Mouse (Mus musculus): ENCODE results near the gene Twf2. TPM values are rescaled to one million over a fixed set of nuclear protein-coding genes. Genes with fewer than 3 reads are reported as not detected.
"Not testable (repeated sequence)": the region's sequence is repeated elsewhere in the genome, so short reads cannot be mapped to it uniquely, and the experiment has no call there.

Gene Twf2
- total and polyA plus RNA-seq, 2 experiments: 4.7 to 6.2 TPM

GRCm38 (mm10) chr9:106167703-106168102 is 35.2 kb upstream of the Twf2 start:
- no peak for DNase-seq (ENCODE audit: extremely low read depth, low read depth, low spot score)
- TF ChIP-seq POLR2A (IDR thresholded peaks at IDR 0.05; ENCODE audit: extremely low read depth, insufficient read depth, low read length) (no peak), CTCF (IDR thresholded peaks at IDR 0.05; ENCODE audit: low read depth, low read length) (no peak)
- Histone ChIP-seq H3K79me2 (ENCODE audit: control insufficient read depth, insufficient read depth, low read length) (peaks cover 3% of the 10 kb centered on the region; the same call in 1 of the 2 replicates), H3K27me3 (ENCODE audit: control insufficient read depth, insufficient read depth, low read length) (no peaks in the 10 kb centered on the region), H3K36me3 (ENCODE audit: control insufficient read depth, insufficient read depth, low read length) (no peaks in the 10 kb centered on the region), H3K4me3 (ENCODE audit: insufficient read depth, low read depth, low read length) (no peak overlapping the region), H3K4me1 (ENCODE audit: control insufficient read depth, insufficient read depth, low read length) (peaks cover 2% of the 10 kb centered on the region; the same call in 1 of the 2 replicates), H3K27ac (replicated peaks; ENCODE audit: insufficient read depth, low read depth, low read length) (no peak overlapping the region), H3K9ac (ENCODE audit: low read depth, low read length) (no peak overlapping the region)
- whole genome bisulfite sequencing: 28% methylated on average over 1 of the region's 1 CpGs

- not testable (repeated sequence) for H3K27me3 ChIP-seq (ENCODE audit: control insufficient read depth, insufficient read depth, low read length); H3K36me3 ChIP-seq (ENCODE audit: control insufficient read depth, insufficient read depth, low read length); H3K9ac ChIP-seq (ENCODE audit: low read depth, low read length); DNase-seq (ENCODE audit: extremely low read depth, low read depth, low spot score); H3K27ac ChIP-seq (replicated peaks; ENCODE audit: insufficient read depth, low read depth, low read length); H3K4me3 ChIP-seq (ENCODE audit: insufficient read depth, low read depth, low read length); H3K79me2 ChIP-seq (ENCODE audit: control insufficient read depth, insufficient read depth, low read length)
- 25% methylated on average over 1 of the region's 1 CpGs for WGBS
- peaks cover 11% of the 10 kb centered on the region for H3K4me1 ChIP-seq (ENCODE audit: control insufficient read depth, insufficient read depth, low read length)
Observed at GRCm38 (mm10) chr9:106169006-106169405, 33.9 kb upstream of the Twf2 start.

GRCm38 (mm10) chr9:106169917-106170316 is 33.0 kb upstream of the Twf2 start:
- no peaks in the 10 kb centered on the region for H3K36me3 ChIP-seq (ENCODE audit: control insufficient read depth, insufficient read depth, low read length)
- H3K79me2 ChIP-seq (ENCODE audit: control insufficient read depth, insufficient read depth, low read length): peaks cover 12% of the 10 kb centered on the region
- WGBS: 30% methylated on average over 6 of the region's 6 CpGs
- peaks cover 14% of the 10 kb centered on the region for H3K4me1 ChIP-seq (ENCODE audit: control insufficient read depth, insufficient read depth, low read length)
- DNase-seq (ENCODE audit: extremely low read depth, low read depth, low spot score): no peak
- TF ChIP-seq CTCF (IDR thresholded peaks at IDR 0.05; ENCODE audit: low read depth, low read length): no peak
- no peak for TF ChIP-seq POLR2A (IDR thresholded peaks at IDR 0.05; ENCODE audit: extremely low read depth, insufficient read depth, low read length)
- no peak overlapping the region for H3K4me3 ChIP-seq (ENCODE audit: insufficient read depth, low read depth, low read length)
- no peak overlapping the region for H3K9ac ChIP-seq (ENCODE audit: low read depth, low read length)
- no peaks in the 10 kb centered on the region for H3K27me3 ChIP-seq (ENCODE audit: control insufficient read depth, insufficient read depth, low read length)
- peak overlapping the region; percentile 87; the same call in 1 of the 2 replicates for H3K27ac ChIP-seq (replicated peaks; ENCODE audit: insufficient read depth, low read depth, low read length)

GRCm38 (mm10) chr9:106170556-106171345 is 32.2 kb upstream of the Twf2 start, which contains the start of gene Wdr82:
Gene Wdr82 (plus strand): TSS chr9:106170928.
- H3K27me3 ChIP-seq (ENCODE audit: control insufficient read depth, insufficient read depth, low read length): no peaks in the 10 kb centered on the region
- peak within 1 kb of the TSS; percentile 95 for H3K4me3 ChIP-seq (ENCODE audit: insufficient read depth, low read depth, low read length)
- peaks cover 14% of the 10 kb centered on the region for H3K4me1 ChIP-seq (ENCODE audit: control insufficient read depth, insufficient read depth, low read length)
- peak within 1 kb of the TSS; percentile 98 for H3K9ac ChIP-seq (ENCODE audit: low read depth, low read length)
- under 1% methylated on average over 79 of the region's 81 CpGs for WGBS
- H3K27ac ChIP-seq (replicated peaks; ENCODE audit: insufficient read depth, low read depth, low read length): peak within 1 kb of the TSS; percentile 97
- peak; percentile 73 for DNase-seq (ENCODE audit: extremely low read depth, low read depth, low spot score)
- no peaks in the 10 kb centered on the region for H3K36me3 ChIP-seq (ENCODE audit: control insufficient read depth, insufficient read depth, low read length)
- TF ChIP-seq POLR2A (IDR thresholded peaks at IDR 0.05; ENCODE audit: extremely low read depth, insufficient read depth, low read length) (peak; percentile 92), CTCF (IDR thresholded peaks at IDR 0.05; ENCODE audit: low read depth, low read length) (no peak)
- H3K79me2 ChIP-seq (ENCODE audit: control insufficient read depth, insufficient read depth, low read length): peaks cover 12% of the 10 kb centered on the region

- Histone ChIP-seq H3K27me3 (ENCODE audit: control insufficient read depth, insufficient read depth, low read length) (no peaks in the 10 kb centered on the region), H3K4me3 (ENCODE audit: insufficient read depth, low read depth, low read length) (peak overlapping the region; percentile 95), H3K9ac (ENCODE audit: low read depth, low read length) (peak overlapping the region; percentile 98), H3K27ac (replicated peaks; ENCODE audit: insufficient read depth, low read depth, low read length) (peak overlapping the region; percentile 97), H3K36me3 (ENCODE audit: control insufficient read depth, insufficient read depth, low read length) (peaks cover 4% of the 10 kb centered on the region), H3K4me1 (ENCODE audit: control insufficient read depth, insufficient read depth, low read length) (peaks cover 14% of the 10 kb centered on the region), H3K79me2 (ENCODE audit: control insufficient read depth, insufficient read depth, low read length) (peaks cover 15% of the 10 kb centered on the region)
- TF ChIP-seq POLR2A (IDR thresholded peaks at IDR 0.05; ENCODE audit: extremely low read depth, insufficient read depth, low read length) (peak; percentile 50), CTCF (IDR thresholded peaks at IDR 0.05; ENCODE audit: low read depth, low read length) (no peak)
- WGBS: under 1% methylated on average over 30 of the region's 30 CpGs
- peak; percentile 92 for DNase-seq (ENCODE audit: extremely low read depth, low read depth, low spot score)
Observed at GRCm38 (mm10) chr9:106171346-106172158, 31.4 kb upstream of the Twf2 start.

Measured in liver, adult 2 months (tissue).